Mouse (Mus musculus): ENCODE measurements around the gene Tmem232. TPM values are rescaled to one million over a fixed set of nuclear protein-coding genes. Genes with fewer than 3 reads are reported as not detected.

Tmem232 gene
- total and polyA plus RNA-seq, 2 experiments from 2014 or later = 0.18 TPM; not detected in 1

DNA sequence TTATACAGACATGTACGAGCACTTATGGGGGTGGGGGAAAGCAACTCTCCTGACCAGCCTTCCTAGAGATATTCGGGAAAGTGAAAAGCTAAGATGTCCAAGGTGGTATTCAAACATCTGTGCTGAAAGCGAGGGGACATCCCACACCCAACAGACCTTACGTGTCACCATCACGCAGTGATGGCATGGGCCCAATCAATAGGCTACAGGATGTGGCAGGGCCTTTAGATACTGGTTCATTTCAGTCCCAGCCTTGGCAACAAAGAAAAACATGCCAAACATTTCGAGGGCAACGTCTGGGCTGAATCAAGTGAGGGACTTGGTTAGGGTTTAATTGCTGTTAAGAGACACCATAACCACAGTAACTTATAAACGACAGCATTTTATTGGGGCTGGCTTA, 34.3 kb upstream of the Tmem232 start:
- Histone ChIP-seq H3K9me3 (replicated peaks; ENCODE audit: control insufficient read depth, low read length) (no peaks in the 10 kb centered on the region), H3K27ac (ENCODE audit: low read depth) (no peak overlapping the region), H3K4me2 (ENCODE audit: low read depth, low read length) (no peak overlapping the region), H3K27me3 (ENCODE audit: control insufficient read depth, insufficient read depth, low read length) (no peaks in the 10 kb centered on the region), H3K4me3 (ENCODE audit: low read depth, low read length) (no peak overlapping the region), H3K9ac (replicated peaks; ENCODE audit: low read depth, low read length) (no peak overlapping the region), H3K36me3 (replicated peaks; ENCODE audit: control insufficient read depth, insufficient read depth, low read length) (peaks cover 28% of the 10 kb centered on the region; the same call in 1 of the 2 replicates), H3K4me1 (ENCODE audit: control insufficient read depth, insufficient read depth) (peaks cover 11% of the 10 kb centered on the region)
- ATAC-seq (ENCODE audit: insufficient read depth, low read depth) (no peak), DNase-seq (ENCODE audit: low spot score) (no peak)
- TF ChIP-seq CTCF (IDR thresholded peaks at IDR 0.05; ENCODE audit: low read depth) (no peak), EP300 (IDR thresholded peaks at IDR 0.05; ENCODE audit: low read depth) (no peak)
- 71% methylated on average over 8 of the region's 8 CpGs for WGBS

DNA sequence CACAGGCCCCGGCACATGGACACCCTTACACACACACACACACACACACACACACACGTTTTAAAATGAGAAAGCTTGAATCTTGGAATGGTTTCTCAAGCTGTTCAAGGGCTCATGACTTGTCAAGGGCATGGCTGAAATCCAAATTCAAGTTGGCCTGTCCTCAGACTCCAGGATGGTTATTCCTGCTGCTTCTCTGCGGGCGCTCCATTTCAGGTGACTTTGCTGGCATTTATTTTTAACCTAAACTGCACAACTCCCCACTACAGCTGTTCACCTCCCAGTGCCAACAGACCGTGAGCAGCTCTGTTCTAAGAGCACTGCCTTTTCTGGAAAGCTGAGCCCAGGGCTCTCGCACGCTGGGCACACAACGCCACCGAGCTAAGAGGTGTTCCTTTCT, 31.3 kb upstream of the Tmem232 start:
- Histone ChIP-seq H3K36me3 (replicated peaks; ENCODE audit: control insufficient read depth, insufficient read depth, low read length) (0 out of 2 replicates have a peak, but pooled peaks cover 9% of the 10 kb centered on the region), H3K4me2 (ENCODE audit: low read depth, low read length) (no peak overlapping the region), H3K4me1 (ENCODE audit: control insufficient read depth, insufficient read depth) (peaks cover 11% of the 10 kb centered on the region), H3K27ac (ENCODE audit: low read depth) (peak overlapping the region; percentile 86), H3K9me3 (replicated peaks; ENCODE audit: control insufficient read depth, low read length) (no peaks in the 10 kb centered on the region), H3K4me3 (ENCODE audit: low read depth, low read length) (no peak overlapping the region), H3K27me3 (ENCODE audit: control insufficient read depth, insufficient read depth, low read length) (no peaks in the 10 kb centered on the region), H3K9ac (replicated peaks; ENCODE audit: low read depth, low read length) (no peak overlapping the region)
- ATAC-seq (ENCODE audit: insufficient read depth, low read depth) = peak; percentile 72
- TF ChIP-seq CTCF (IDR thresholded peaks at IDR 0.05; ENCODE audit: low read depth) = no peak
- TF ChIP-seq EP300 (IDR thresholded peaks at IDR 0.05; ENCODE audit: low read depth) = no peak
- 45% methylated on average over 9 of the region's 9 CpGs for WGBS
- DNase-seq (ENCODE audit: low spot score) = peak; percentile 74

DNA sequence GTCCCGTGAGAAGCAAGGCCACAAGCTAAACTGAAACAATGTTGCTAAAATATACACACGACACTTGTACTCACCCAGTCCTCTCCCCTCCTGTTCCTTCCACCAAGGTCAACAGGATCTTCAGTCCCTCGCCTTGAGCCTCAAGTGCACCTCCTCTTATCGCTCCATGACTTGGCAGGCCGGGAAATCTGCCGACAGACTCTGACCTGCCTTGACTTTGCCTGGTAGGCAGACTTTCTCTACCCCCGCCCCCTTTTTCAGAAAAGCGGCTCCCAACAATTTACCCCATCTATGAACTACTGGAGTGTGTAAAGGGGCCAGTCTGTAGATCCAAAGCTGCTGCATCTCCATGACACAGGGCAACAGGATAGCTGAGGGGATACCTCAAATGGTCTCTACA, 30.9 kb upstream of the Tmem232 start:
- peak; percentile 40 for ATAC-seq (ENCODE audit: insufficient read depth, low read depth)
- Histone ChIP-seq H3K4me2 (ENCODE audit: low read depth, low read length) (no peak overlapping the region), H3K9ac (replicated peaks; ENCODE audit: low read depth, low read length) (no peak overlapping the region), H3K27me3 (ENCODE audit: control insufficient read depth, insufficient read depth, low read length) (no peaks in the 10 kb centered on the region), H3K9me3 (replicated peaks; ENCODE audit: control insufficient read depth, low read length) (no peaks in the 10 kb centered on the region), H3K4me1 (ENCODE audit: control insufficient read depth, insufficient read depth) (peaks cover 11% of the 10 kb centered on the region), H3K27ac (ENCODE audit: low read depth) (peak overlapping the region; percentile 86), H3K36me3 (replicated peaks; ENCODE audit: control insufficient read depth, insufficient read depth, low read length) (0 out of 2 replicates have a peak, but pooled peaks cover 5% of the 10 kb centered on the region), H3K4me3 (ENCODE audit: low read depth, low read length) (no peak overlapping the region)
- TF ChIP-seq EP300 (IDR thresholded peaks at IDR 0.05; ENCODE audit: low read depth) (no peak), CTCF (IDR thresholded peaks at IDR 0.05; ENCODE audit: low read depth) (no peak)
- WGBS = 53% methylated on average over 8 of the region's 8 CpGs
- peak; percentile 33 for DNase-seq (ENCODE audit: low spot score)

DNA sequence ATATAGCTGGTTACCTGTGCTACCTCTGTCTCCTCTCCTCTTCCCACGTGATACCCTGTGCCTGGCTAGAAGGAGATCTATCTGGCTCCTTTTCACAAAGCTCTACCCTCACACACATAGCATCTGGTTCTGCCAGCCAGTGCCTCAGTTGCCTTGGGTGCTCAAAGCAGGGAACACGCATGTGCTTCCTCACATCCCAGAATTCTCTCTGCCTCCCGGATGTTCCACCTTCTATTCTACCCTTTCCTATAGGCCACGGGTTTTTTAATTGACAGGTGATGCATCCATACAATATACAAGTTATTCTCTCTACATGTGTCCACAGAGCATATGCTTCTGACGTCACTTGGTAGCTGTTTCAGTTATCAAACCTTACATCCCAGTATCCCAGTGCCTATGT, 23.6 kb upstream of the Tmem232 start:
- TF ChIP-seq CTCF (IDR thresholded peaks at IDR 0.05; ENCODE audit: low read depth) (no peak), EP300 (IDR thresholded peaks at IDR 0.05; ENCODE audit: low read depth) (no peak)
- Histone ChIP-seq H3K27ac (ENCODE audit: low read depth) (no peak overlapping the region), H3K4me2 (ENCODE audit: low read depth, low read length) (no peak overlapping the region), H3K9ac (replicated peaks; ENCODE audit: low read depth, low read length) (no peak overlapping the region), H3K36me3 (replicated peaks; ENCODE audit: control insufficient read depth, insufficient read depth, low read length) (no peaks in the 10 kb centered on the region), H3K4me3 (ENCODE audit: low read depth, low read length) (no peak overlapping the region), H3K4me1 (ENCODE audit: control insufficient read depth, insufficient read depth) (0 out of 2 replicates have a peak, but pooled peaks cover 6% of the 10 kb centered on the region), H3K9me3 (replicated peaks; ENCODE audit: control insufficient read depth, low read length) (no peaks in the 10 kb centered on the region), H3K27me3 (ENCODE audit: control insufficient read depth, insufficient read depth, low read length) (no peaks in the 10 kb centered on the region)
- no peak for ATAC-seq (ENCODE audit: insufficient read depth, low read depth)
- no peak for DNase-seq (ENCODE audit: low spot score)
- WGBS = 70% methylated on average over 5 of the region's 5 CpGs

DNA sequence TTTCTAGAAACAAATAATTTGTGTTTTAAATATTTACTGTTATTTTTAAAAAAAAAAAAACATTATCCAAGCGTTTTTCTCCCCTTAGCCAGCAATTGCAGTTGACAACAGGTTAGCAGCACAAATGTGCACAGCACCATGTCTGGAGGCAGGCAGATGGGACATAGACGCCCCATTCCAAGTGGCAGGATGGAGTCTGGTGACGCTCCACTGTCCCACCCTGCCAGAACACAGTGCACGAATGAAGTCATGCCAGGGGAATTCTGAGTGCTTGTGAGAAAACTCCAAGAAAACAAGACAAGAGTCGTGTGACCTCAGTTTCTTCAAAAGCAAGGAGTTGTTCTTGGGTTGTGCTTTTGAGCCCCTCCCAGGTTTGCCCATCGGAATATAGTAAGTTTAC, 22.8 kb upstream of the Tmem232 start:
- Histone ChIP-seq H3K9ac (replicated peaks; ENCODE audit: low read depth, low read length) (no peak overlapping the region), H3K27ac (ENCODE audit: low read depth) (no peak overlapping the region), H3K27me3 (ENCODE audit: control insufficient read depth, insufficient read depth, low read length) (no peaks in the 10 kb centered on the region), H3K9me3 (replicated peaks; ENCODE audit: control insufficient read depth, low read length) (no peaks in the 10 kb centered on the region), H3K36me3 (replicated peaks; ENCODE audit: control insufficient read depth, insufficient read depth, low read length) (no peaks in the 10 kb centered on the region), H3K4me3 (ENCODE audit: low read depth, low read length) (no peak overlapping the region), H3K4me1 (ENCODE audit: control insufficient read depth, insufficient read depth) (0 out of 2 replicates have a peak, but pooled peaks cover 6% of the 10 kb centered on the region), H3K4me2 (ENCODE audit: low read depth, low read length) (no peak overlapping the region)
- ATAC-seq (ENCODE audit: insufficient read depth, low read depth) (no peak), DNase-seq (ENCODE audit: low spot score) (no peak)
- TF ChIP-seq EP300 (IDR thresholded peaks at IDR 0.05; ENCODE audit: low read depth) (no peak), CTCF (IDR thresholded peaks at IDR 0.05; ENCODE audit: low read depth) (no peak)
- WGBS = 36% methylated on average over 6 of the region's 6 CpGs

DNA sequence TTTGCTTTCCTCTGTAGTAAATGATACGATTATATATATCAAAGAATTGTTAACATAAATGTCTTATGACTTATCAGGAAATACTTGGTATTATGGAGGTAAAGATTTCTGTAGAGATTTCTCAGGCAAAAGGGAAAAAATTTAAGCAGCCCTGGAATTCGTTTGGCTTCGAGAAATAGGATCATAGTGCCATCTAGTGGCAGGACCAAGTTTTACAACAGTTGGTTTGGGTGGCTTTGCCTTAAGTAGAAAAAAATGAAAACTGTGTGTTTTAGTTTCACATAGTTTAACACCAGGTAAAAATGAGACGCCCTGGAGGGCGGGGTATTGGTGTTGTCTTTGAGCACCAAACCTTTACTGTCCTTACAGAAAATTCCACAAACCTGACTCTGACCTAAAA, 22.2 kb upstream of the Tmem232 start:
- no peak for ATAC-seq (ENCODE audit: insufficient read depth, low read depth)
- H3K4me3 ChIP-seq (ENCODE audit: low read depth, low read length) = no peak overlapping the region
- H3K36me3 ChIP-seq (replicated peaks; ENCODE audit: control insufficient read depth, insufficient read depth, low read length) = no peaks in the 10 kb centered on the region
- H3K27ac ChIP-seq (ENCODE audit: low read depth) = no peak overlapping the region
- DNase-seq (ENCODE audit: low spot score) = peak; percentile 39
- no peaks in the 10 kb centered on the region for H3K27me3 ChIP-seq (ENCODE audit: control insufficient read depth, insufficient read depth, low read length)
- H3K9me3 ChIP-seq (replicated peaks; ENCODE audit: control insufficient read depth, low read length) = no peaks in the 10 kb centered on the region
- 2% methylated on average over 5 of the region's 5 CpGs for WGBS
- 0 out of 2 replicates have a peak, but pooled peaks cover 6% of the 10 kb centered on the region for H3K4me1 ChIP-seq (ENCODE audit: control insufficient read depth, insufficient read depth)
- no peak overlapping the region for H3K4me2 ChIP-seq (ENCODE audit: low read depth, low read length)
- no peak overlapping the region for H3K9ac ChIP-seq (replicated peaks; ENCODE audit: low read depth, low read length)
- TF ChIP-seq CTCF (IDR thresholded peaks at IDR 0.05; ENCODE audit: low read depth) = peak; percentile 68
- TF ChIP-seq EP300 (IDR thresholded peaks at IDR 0.05; ENCODE audit: low read depth) = no peak

All from heart, postnatal 0 days (tissue).